Mouse (Mus musculus) heart, embryonic 14.5 days (tissue): Measurements from ENCODE around the gene Hmcn1. TPM values are rescaled to one million over a fixed set of nuclear protein-coding genes. Genes with fewer than 3 reads are reported as not detected.

Experiments used
- ATAC-seq: fragments of 200-750 bp; cut with Nextera tagmentation; 2 replicates; pipeline ENCODE4 v1.8.0; 2017; ENCODE audit warnings: low read depth, moderate TSS enrichment; ENCODE audit not compliant: insufficient number of reproducible peaks, insufficient read depth, low FRiP score
- H3K27ac ChIP-seq, 2 experiments: fragments of 200-500 bp in 1 of 2; fragments of 300-500 bp in 1 of 2; sonication (generic) in 1 of 2; replicated peaks in 1 of 2; 2 replicates each; pipeline ENCODE4 v1.5.1; 2012 to 2014; ENCODE audit warnings: low read depth in 2 of 2, low read length in 2 of 2, control low read depth in 1 of 2, mild to moderate bottlenecking in 1 of 2, mixed read lengths in 1 of 2; ENCODE audit not compliant: control insufficient read depth in 1 of 2, insufficient read depth in 1 of 2
- H3K27me3 ChIP-seq: fragments of 300-500 bp; sonication (generic); 2 replicates; pipeline ENCODE4 v1.6.1; 2014; ENCODE audit warnings: mild to moderate bottlenecking, low read length, control low read depth; ENCODE audit not compliant: control insufficient read depth, insufficient read depth
- H3K36me3 ChIP-seq: fragments of 300-500 bp; sonication (generic); 2 replicates; pipeline ENCODE4 v1.6.1; 2014; ENCODE audit warnings: mild to moderate bottlenecking, control low read depth, low read length, mixed read lengths; ENCODE audit not compliant: control insufficient read depth, insufficient read depth
- H3K4me1 ChIP-seq, 2 experiments: fragments of 200-500 bp in 1 of 2; fragments of 300-500 bp in 1 of 2; sonication (generic) in 1 of 2; 2 replicates each; pipeline ENCODE4 v1.6.1; 2012 to 2014; ENCODE audit warnings: low read length in 2 of 2, control low read depth in 1 of 2, mixed read lengths in 1 of 2; ENCODE audit not compliant: control insufficient read depth in 2 of 2, insufficient read depth in 2 of 2
- H3K4me2 ChIP-seq: fragments of 300-500 bp; sonication (generic); 2 replicates; pipeline ENCODE4 v1.6.1; 2014; ENCODE audit warnings: mild to moderate bottlenecking, low read length
- H3K4me3 ChIP-seq, 2 experiments: fragments of 200-500 bp in 1 of 2; fragments of 300-500 bp in 1 of 2; sonication (generic) in 1 of 2; 2 replicates each; pipeline ENCODE4 v1.5.1; 2012 to 2014; ENCODE audit warnings: low read length in 2 of 2, mild to moderate bottlenecking in 2 of 2, control low read depth in 1 of 2, low read depth in 1 of 2, moderate library complexity in 1 of 2; ENCODE audit not compliant: control insufficient read depth in 1 of 2, insufficient read depth in 1 of 2
- H3K9ac ChIP-seq: fragments of 300-500 bp; sonication (generic); 2 replicates; pipeline ENCODE4 v1.6.1; 2014; ENCODE audit warnings: mild to moderate bottlenecking, low read length
- H3K9me3 ChIP-seq: fragments of 300-500 bp; sonication (generic); 2 replicates; pipeline ENCODE4 v1.6.1; 2016; ENCODE audit warnings: low read length, control low read depth; ENCODE audit not compliant: control insufficient read depth
- WGBS: fragments of 180-500 bp; shearing (Covaris S2); extraction: QIAGEN DNeasy Blood & Tissue Kit; methylation state at CpG from one replicate; pipeline ENCODE4 v1.1.7; 2014; 5-methylcytosine and 5-hydroxymethylcytosine counted together
- polyA plus RNA-seq: library from polyadenylated mRNA; unstranded; fragments of >200 nt; fragmentation: Nextera tagmentation; extraction: Ambion mirVana; gene quantifications from 2 replicates; pipeline ENCODE4 v1.2.1, GENCODE M21; 2014

Gene Hmcn1
- polyA plus RNA-seq, 1 experiment from 2014 or later = 35.1 TPM

DNA sequence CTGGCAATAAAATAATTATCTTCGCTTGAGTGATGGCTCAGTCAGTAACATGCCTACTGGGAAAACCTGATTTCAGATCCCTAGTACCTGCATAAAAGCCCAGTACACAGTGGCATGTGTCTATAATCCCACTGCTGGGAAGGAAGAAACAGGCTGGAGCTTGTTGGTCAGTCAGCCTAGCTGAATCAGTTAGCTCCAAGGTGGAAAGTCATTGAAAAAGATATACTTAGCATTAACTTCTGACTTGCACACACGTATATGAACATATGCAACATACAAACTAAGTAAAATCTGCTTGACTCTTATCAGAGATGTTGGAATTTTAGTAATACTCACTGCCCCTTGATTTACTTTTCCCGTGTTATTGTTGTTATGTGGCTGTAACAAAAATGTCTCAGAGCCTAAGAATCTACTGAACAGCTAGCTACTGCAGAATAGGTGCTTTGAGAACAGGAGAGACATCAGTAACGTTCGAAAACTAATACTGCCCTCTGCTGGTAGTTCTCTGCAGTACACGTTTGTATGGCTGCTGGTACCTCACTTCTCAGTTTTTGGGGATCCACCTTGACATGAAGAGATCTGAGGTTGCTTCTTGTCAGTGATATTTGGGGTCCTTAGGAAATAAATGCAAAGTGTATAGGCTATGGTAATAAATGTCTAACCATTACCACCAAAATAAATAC, 16.0 kb upstream of the Hmcn1 start:
- Histone ChIP-seq H3K9ac (no peak overlapping the region), H3K4me2 (no peak overlapping the region), H3K36me3 (no peaks in the 10 kb centered on the region), H3K27me3 (no peaks in the 10 kb centered on the region), H3K27ac (0 out of 4 replicates have a peak overlapping the region, but pooled peaks of 1 of the 2 experiments have one; percentile 37), H3K4me3 (no peak overlapping the region), H3K9me3 (no peaks in the 10 kb centered on the region), H3K4me1 (peaks cover 5 to 21% of the 10 kb centered on the region in 2 experiments)
- WGBS = 32% methylated on average over 6 of the region's 6 CpGs
- no peak for ATAC-seq

DNA sequence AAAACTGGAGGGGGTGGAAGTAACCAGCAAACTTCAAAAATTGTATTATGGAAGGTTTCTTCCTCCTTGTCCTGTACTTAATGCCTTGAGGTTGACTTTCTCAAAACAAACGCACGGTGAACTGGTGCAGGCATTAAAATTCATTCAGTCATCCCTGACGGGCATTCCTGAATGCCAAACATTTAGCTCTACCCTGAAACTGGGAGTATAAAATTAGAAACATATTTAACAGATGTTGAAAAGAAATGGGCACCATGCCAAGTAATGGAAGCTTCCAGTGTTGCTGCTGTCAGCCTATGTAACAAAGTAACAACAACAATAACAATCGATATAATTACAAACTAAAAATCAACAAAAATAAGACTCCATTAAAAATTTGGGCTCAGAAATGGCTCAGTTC, 14.5 kb upstream of the Hmcn1 start:
- H3K27me3 ChIP-seq = no peaks in the 10 kb centered on the region
- no peaks in the 10 kb centered on the region for H3K9me3 ChIP-seq
- H3K4me1 ChIP-seq = peaks cover 7 to 28% of the 10 kb centered on the region in 2 experiments
- H3K27ac ChIP-seq = peak overlapping the region; percentile 20 to 77; a peak in 3 of 4 replicates
- 30% methylated on average over 4 of the region's 4 CpGs for WGBS
- H3K9ac ChIP-seq = peak overlapping the region; percentile 46; the same call in 1 of the 2 replicates
- no peaks in the 10 kb centered on the region for H3K36me3 ChIP-seq
- H3K4me3 ChIP-seq = no peak overlapping the region
- H3K4me2 ChIP-seq = peak overlapping the region; percentile 40
- no peak for ATAC-seq

DNA sequence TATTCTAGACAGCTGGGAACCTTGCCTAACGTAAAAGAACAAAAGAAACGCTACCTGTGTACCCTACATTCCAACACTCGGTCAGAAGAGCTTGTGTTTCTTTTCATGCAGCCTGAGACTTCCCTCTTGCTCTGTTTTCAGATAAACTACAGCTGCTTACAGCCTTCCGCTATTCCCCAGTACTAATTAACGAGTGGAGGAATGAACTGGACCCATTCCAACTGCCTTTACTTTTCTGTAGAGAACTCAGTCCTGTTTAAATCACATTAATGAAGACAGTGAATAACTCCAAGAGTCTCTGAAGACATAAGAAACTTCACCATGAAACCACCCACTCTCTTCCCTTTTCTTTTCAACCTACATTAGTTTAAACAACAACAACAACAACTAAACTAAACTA, 10.8 kb upstream of the Hmcn1 start:
- ATAC-seq = no peak
- Histone ChIP-seq H3K9me3 (no peaks in the 10 kb centered on the region), H3K4me2 (no peak overlapping the region), H3K4me3 (no peak overlapping the region), H3K9ac (no peak overlapping the region), H3K27me3 (no peaks in the 10 kb centered on the region), H3K36me3 (no peaks in the 10 kb centered on the region), H3K27ac (no peak overlapping the region), H3K4me1 (peaks cover 16 to 43% of the 10 kb centered on the region in 2 experiments)
- 52% methylated on average over 5 of the region's 5 CpGs for WGBS

GRCm38 (mm10) chr1:151001868-151002428, 8.7 kb upstream of the Hmcn1 start:
- peaks cover 11 to 28% of the 10 kb centered on the region in 2 experiments for H3K4me1 ChIP-seq
- no peaks in the 10 kb centered on the region for H3K27me3 ChIP-seq
- no peak for ATAC-seq
- no peak overlapping the region for H3K9ac ChIP-seq
- no peak overlapping the region for H3K4me3 ChIP-seq
- H3K9me3 ChIP-seq = no peaks in the 10 kb centered on the region
- no peaks in the 10 kb centered on the region for H3K36me3 ChIP-seq
- H3K4me2 ChIP-seq = no peak overlapping the region
- WGBS = 56% methylated on average over 8 of the region's 8 CpGs
- H3K27ac ChIP-seq = peak overlapping the region in 1 of 2 experiments; percentile 26; a peak in 2 of 4 replicates

DNA sequence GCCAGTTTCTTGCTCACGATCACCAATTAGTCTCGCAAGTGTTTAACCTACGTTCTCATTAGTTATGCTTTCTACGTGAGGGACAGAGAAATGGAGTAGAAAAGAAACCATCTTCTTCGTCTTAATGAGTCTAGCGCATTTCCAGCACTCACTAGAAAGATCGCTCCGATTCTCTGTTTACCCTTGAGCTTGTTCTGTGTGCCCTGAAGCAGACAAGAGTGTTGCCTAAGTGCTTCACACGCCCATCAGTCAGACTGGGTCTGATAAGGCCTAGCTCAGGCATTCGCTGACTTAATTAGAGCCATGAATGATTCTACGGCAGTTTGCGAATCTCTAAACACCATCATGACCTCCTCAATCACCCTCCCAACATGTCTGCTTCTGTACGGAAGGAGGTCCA, 7.5 kb upstream of the Hmcn1 start:
- Histone ChIP-seq H3K27ac (0 out of 4 replicates have a peak overlapping the region, but pooled peaks of 1 of the 2 experiments have one; percentile 1), H3K4me1 (peaks cover 11 to 25% of the 10 kb centered on the region in 2 experiments), H3K9ac (0 out of 2 replicates have a peak overlapping the region, but pooled peaks have one; percentile 4), H3K9me3 (peaks cover 3% of the 10 kb centered on the region; the same call in 1 of the 2 replicates), H3K4me3 (no peak overlapping the region), H3K4me2 (peak overlapping the region; percentile 46), H3K36me3 (no peaks in the 10 kb centered on the region), H3K27me3 (no peaks in the 10 kb centered on the region)
- no peak for ATAC-seq
- WGBS = 36% methylated on average over 13 of the region's 13 CpGs

DNA sequence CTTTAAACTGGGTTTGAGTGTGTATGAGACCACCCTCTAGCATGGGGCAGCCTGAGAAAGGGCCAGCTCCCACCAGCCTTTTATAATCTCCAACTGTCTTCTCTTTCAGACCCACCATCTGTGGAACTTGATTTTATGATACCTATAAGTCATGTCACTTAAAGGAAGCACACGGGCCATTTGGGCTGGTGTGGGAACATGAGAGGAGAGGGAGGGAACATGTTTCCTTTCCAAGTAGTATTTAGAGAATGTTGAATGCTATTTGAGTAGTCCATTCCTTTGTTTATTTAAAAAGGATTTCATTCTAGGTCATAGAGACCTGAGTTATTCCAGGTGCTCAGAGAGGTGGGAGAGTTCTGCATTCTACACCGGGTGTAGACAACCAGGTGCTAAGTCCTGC, 1.4 kb upstream of the Hmcn1 start:
- H3K4me2 ChIP-seq = no peak overlapping the region
- ATAC-seq = no peak
- peaks cover 3% of the 10 kb centered on the region; the same call in 1 of the 2 replicates for H3K9me3 ChIP-seq
- no peak overlapping the region for H3K27ac ChIP-seq
- no peaks in the 10 kb centered on the region for H3K27me3 ChIP-seq
- H3K4me3 ChIP-seq = no peak overlapping the region
- H3K36me3 ChIP-seq = no peaks in the 10 kb centered on the region
- H3K4me1 ChIP-seq = peaks cover 3 to 10% of the 10 kb centered on the region in 2 experiments; a peak in 3 of 4 replicates
- 84% methylated on average over 2 of the region's 2 CpGs for WGBS
- H3K9ac ChIP-seq = no peak overlapping the region

DNA sequence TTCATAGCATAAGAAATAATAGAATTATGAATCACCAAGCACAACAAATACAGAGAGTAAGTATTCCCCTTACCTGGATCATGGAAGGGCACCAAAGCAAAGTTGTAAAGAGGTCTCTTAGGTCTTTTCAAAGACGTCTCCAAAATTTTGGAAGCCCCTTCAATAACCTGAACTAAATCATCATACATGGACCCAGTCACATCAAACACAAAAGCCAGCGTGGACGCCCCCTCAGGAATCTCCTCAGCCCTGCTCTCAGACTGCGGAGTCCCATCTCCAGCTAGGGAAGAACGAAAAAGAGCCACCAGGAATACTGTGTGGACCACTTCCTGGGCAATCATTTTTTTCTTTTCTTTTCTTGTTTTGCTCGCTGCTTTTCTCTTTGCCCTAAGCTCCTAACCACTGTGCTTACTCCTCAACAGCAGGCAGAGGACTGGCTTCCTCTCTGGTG, 499 bp downstream of the Hmcn1 start:
- H3K27ac ChIP-seq = peak overlapping the region; percentile 86 to 89
- peak; percentile 13; the same call in 1 of the 2 replicates for ATAC-seq
- peak overlapping the region; percentile 87 for H3K9ac ChIP-seq
- no peaks in the 10 kb centered on the region for H3K27me3 ChIP-seq
- 1% methylated on average over 6 of the region's 6 CpGs for WGBS
- H3K4me1 ChIP-seq = peaks cover 4 to 22% of the 10 kb centered on the region in 2 experiments; a peak in 3 of 4 replicates
- peaks cover 3% of the 10 kb centered on the region; the same call in 1 of the 2 replicates for H3K9me3 ChIP-seq
- peak overlapping the region; percentile 73 for H3K4me2 ChIP-seq
- H3K36me3 ChIP-seq = no peaks in the 10 kb centered on the region
- H3K4me3 ChIP-seq = peak overlapping the region; percentile 63 to 74
